In the genomic region with DNA sequence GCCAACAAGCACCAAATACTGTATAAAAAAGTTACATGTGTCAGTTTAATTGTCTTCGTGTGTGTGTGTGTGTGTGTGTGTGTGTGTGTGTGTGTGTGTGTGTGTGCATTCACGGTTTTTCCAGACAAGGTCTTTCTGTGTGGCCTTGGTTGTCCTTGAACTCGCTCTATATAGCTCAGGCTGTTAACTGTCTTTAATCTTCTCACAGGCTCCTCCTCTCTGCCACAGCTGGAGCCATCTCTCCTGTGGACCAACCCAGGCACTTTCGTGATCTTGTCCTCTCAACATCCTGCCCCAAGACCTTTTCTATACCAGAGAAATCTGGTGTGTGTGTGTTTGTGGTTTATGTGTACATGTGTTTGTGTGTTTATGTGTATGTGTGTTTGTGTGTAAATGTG, we compare ENCODE assay signal across 9 mouse cellular contexts. TPM values are rescaled to one million over a fixed set of nuclear protein-coding genes. Genes with fewer than 3 reads are reported as not detected.
DNase-seq lines count a peak whose midpoint lies in the region; ATAC-seq and TF ChIP-seq lines count a peak whose summit lies in the region.
"Had no signal": no experiment of that assay in that cellular context is flagged by ENCODE, and none has a peak within 500 bp of the region (broad histone marks: within the 10 kb centered on the region; RNA-seq: fewer than 3 reads in every experiment).

No protein-coding gene starts in this region.

- no peak for DNase-seq in heart, adult 9 months (ENCODE audit: low spot score in 2 of 2)
- DNase-seq in thymus, postnatal 14 days, result peak; percentile 34
- DNase-seq in thymus, postnatal 25 days, result no peak
- DNase-seq in limb, embryonic 10.5 days (ENCODE audit: low spot score), result no peak
- DNase-seq in stomach, postnatal 0 days (ENCODE audit: low spot score), result no peak
- no peak for DNase-seq in retina, postnatal 1 day
- DNase-seq: kidney, adult 11 months had no signal

- no peak for ATAC-seq in heart, embryonic 16.5 days (replicated peaks; ENCODE audit: extremely low read depth, insufficient read depth, low FRiP score)
- no peak for ATAC-seq in stomach, postnatal 0 days (ENCODE audit: low FRiP score, low TSS enrichment)
- ATAC-seq in midbrain, embryonic 13.5 days, result no peak

- TF ChIP-seq EP300 in stomach, postnatal 0 days (optimal IDR thresholded peaks at IDR 0.05), result no peak

- H3K9ac ChIP-seq in heart, embryonic 16.5 days (ENCODE audit: low read length), result no peak overlapping the region
- no peak overlapping the region for H3K9ac ChIP-seq in stomach, postnatal 0 days (ENCODE audit: low read length)
- no peak overlapping the region for H3K9ac ChIP-seq in midbrain, embryonic 13.5 days (replicated peaks)

- H3K9me3 ChIP-seq in heart, embryonic 16.5 days (replicated peaks; ENCODE audit: control insufficient read depth, low read length), result no peaks in the 10 kb centered on the region
- H3K9me3 ChIP-seq in limb, embryonic 10.5 days (replicated peaks), result no peaks in the 10 kb centered on the region
- H3K9me3 ChIP-seq in stomach, postnatal 0 days (ENCODE audit: control insufficient read depth, low read length), result no peaks in the 10 kb centered on the region
- H3K9me3 ChIP-seq in midbrain, embryonic 13.5 days, result no peaks in the 10 kb centered on the region

- H3K27me3 ChIP-seq in heart, embryonic 16.5 days (ENCODE audit: control insufficient read depth, insufficient read depth, low read length), result no peaks in the 10 kb centered on the region
- H3K27me3 ChIP-seq in limb, embryonic 10.5 days (ENCODE audit: low read depth, poor library complexity, severe bottlenecking), result no peaks in the 10 kb centered on the region
- H3K27me3 ChIP-seq in stomach, postnatal 0 days (ENCODE audit: control insufficient read depth, insufficient read depth, low read length), result no peaks in the 10 kb centered on the region
- H3K27me3 ChIP-seq in midbrain, embryonic 13.5 days, result no peaks in the 10 kb centered on the region

- no peak overlapping the region for H3K4me2 ChIP-seq in heart, embryonic 16.5 days (ENCODE audit: low read depth, low read length)
- H3K4me2 ChIP-seq in stomach, postnatal 0 days (replicated peaks; ENCODE audit: low read depth), result no peak overlapping the region
- no peak overlapping the region for H3K4me2 ChIP-seq in midbrain, embryonic 13.5 days (replicated peaks)

- 30% methylated on average over 4 of the region's 4 CpGs for WGBS in heart, embryonic 16.5 days
- 58% methylated on average over 4 of the region's 4 CpGs for WGBS in limb, embryonic 10.5 days
- 17% methylated on average over 4 of the region's 4 CpGs for WGBS in stomach, postnatal 0 days
- 63% methylated on average over 3 of the region's 4 CpGs for WGBS in midbrain, embryonic 13.5 days

- no peak overlapping the region for H3K4me3 ChIP-seq in heart, embryonic 16.5 days (ENCODE audit: low read length)
- no peak overlapping the region for H3K4me3 ChIP-seq in limb, embryonic 10.5 days
- no peak overlapping the region for H3K4me3 ChIP-seq in stomach, postnatal 0 days (ENCODE audit: low read depth, low read length)
- H3K4me3 ChIP-seq in midbrain, embryonic 13.5 days (replicated peaks), result no peak overlapping the region

- peaks cover 53% of the 10 kb centered on the region for H3K4me1 ChIP-seq in heart, embryonic 16.5 days (ENCODE audit: control insufficient read depth, insufficient read depth, low read length)
- H3K4me1 ChIP-seq in limb, embryonic 10.5 days, result peaks cover 82% of the 10 kb centered on the region
- H3K4me1 ChIP-seq in stomach, postnatal 0 days (replicated peaks; ENCODE audit: control insufficient read depth, insufficient read depth), result peaks cover 18% of the 10 kb centered on the region
- H3K4me1 ChIP-seq in midbrain, embryonic 13.5 days (replicated peaks), result peaks cover 78% of the 10 kb centered on the region

- no peak for TF ChIP-seq CTCF in stomach, postnatal 0 days (IDR thresholded peaks at IDR 0.05; ENCODE audit: low read depth)

- H3K27ac ChIP-seq in heart, embryonic 16.5 days (ENCODE audit: low read length), result peak overlapping the region; percentile 56
- H3K27ac ChIP-seq in limb, embryonic 10.5 days, result peak overlapping the region; percentile 81; the same call in 1 of the 2 replicates
- peak overlapping the region; percentile 67 for H3K27ac ChIP-seq in stomach, postnatal 0 days (replicated peaks)
- H3K27ac ChIP-seq in midbrain, embryonic 13.5 days, result no peak overlapping the region

- H3K36me3 ChIP-seq in heart, embryonic 16.5 days (ENCODE audit: control insufficient read depth, insufficient read depth), result no peaks in the 10 kb centered on the region
- no peaks in the 10 kb centered on the region for H3K36me3 ChIP-seq in limb, embryonic 10.5 days
- no peaks in the 10 kb centered on the region for H3K36me3 ChIP-seq in stomach, postnatal 0 days (ENCODE audit: control insufficient read depth, insufficient read depth, low read length)
- no peaks in the 10 kb centered on the region for H3K36me3 ChIP-seq in midbrain, embryonic 13.5 days

RNA-seq across cellular contexts. Expression of gene Tpcn1, which starts 24.6 kb away (rescaled TPM):
- polyA plus RNA-seq in heart, embryonic 16.5 days (2015; fragmentation: Nextera tagmentation; extraction: Ambion mirVana), result 14.5 TPM in 2 replicates
- polyA plus RNA-seq in limb, embryonic 10.5 days (2016; fragmentation: Nextera tagmentation; extraction: Ambion mirVana), result 12.3 and 13.2 TPM in 2 replicates
- polyA plus RNA-seq in stomach, postnatal 0 days (2015; fragmentation: Nextera tagmentation; extraction: Ambion mirVana), result 12.7 and 13.9 TPM in 2 replicates
- polyA plus RNA-seq in midbrain, embryonic 13.5 days (2015; fragmentation: Nextera tagmentation; extraction: Ambion mirVana), result 12.6 and 15.6 TPM in 2 replicates

RNA-seq across cellular contexts. Expression of gene Iqcd, which starts 24.9 kb away (rescaled TPM):
- 0.36 and 0.42 TPM in 2 replicates for polyA plus RNA-seq in heart, embryonic 16.5 days (2015; fragmentation: Nextera tagmentation; extraction: Ambion mirVana)
- polyA plus RNA-seq in limb, embryonic 10.5 days (2016; fragmentation: Nextera tagmentation; extraction: Ambion mirVana), result 0.30 and 0.41 TPM in 2 replicates
- 0.25 and 0.36 TPM in 2 replicates for polyA plus RNA-seq in stomach, postnatal 0 days (2015; fragmentation: Nextera tagmentation; extraction: Ambion mirVana)
- 1.4 and 2.0 TPM in 2 replicates for polyA plus RNA-seq in midbrain, embryonic 13.5 days (2015; fragmentation: Nextera tagmentation; extraction: Ambion mirVana)

RNA-seq across cellular contexts. Expression of gene Rita1, which starts 48.5 kb away (rescaled TPM):
- polyA plus RNA-seq in heart, embryonic 16.5 days (2015; fragmentation: Nextera tagmentation; extraction: Ambion mirVana), result 13.2 and 14.0 TPM in 2 replicates
- polyA plus RNA-seq in limb, embryonic 10.5 days (2016; fragmentation: Nextera tagmentation; extraction: Ambion mirVana), result 17.5 and 19.5 TPM in 2 replicates
- polyA plus RNA-seq in stomach, postnatal 0 days (2015; fragmentation: Nextera tagmentation; extraction: Ambion mirVana), result 12.1 TPM in 2 replicates
- 23.0 and 23.9 TPM in 2 replicates for polyA plus RNA-seq in midbrain, embryonic 13.5 days (2015; fragmentation: Nextera tagmentation; extraction: Ambion mirVana)

RNA-seq across cellular contexts. Expression of gene Ddx54, which starts 48.6 kb away (rescaled TPM):
- polyA plus RNA-seq in heart, embryonic 16.5 days (2015; fragmentation: Nextera tagmentation; extraction: Ambion mirVana), result 30.2 and 35.0 TPM in 2 replicates
- 58.1 and 62.6 TPM in 2 replicates for polyA plus RNA-seq in limb, embryonic 10.5 days (2016; fragmentation: Nextera tagmentation; extraction: Ambion mirVana)
- polyA plus RNA-seq in stomach, postnatal 0 days (2015; fragmentation: Nextera tagmentation; extraction: Ambion mirVana), result 22.5 and 23.0 TPM in 2 replicates
- polyA plus RNA-seq in midbrain, embryonic 13.5 days (2015; fragmentation: Nextera tagmentation; extraction: Ambion mirVana), result 43.9 and 44.3 TPM in 2 replicates

RNA-seq across cellular contexts. Expression of gene Slc8b1, which starts 52.9 kb away (rescaled TPM):
- 3.5 and 4.3 TPM in 2 replicates for polyA plus RNA-seq in heart, embryonic 16.5 days (2015; fragmentation: Nextera tagmentation; extraction: Ambion mirVana)
- 3.7 and 4.4 TPM in 2 replicates for polyA plus RNA-seq in limb, embryonic 10.5 days (2016; fragmentation: Nextera tagmentation; extraction: Ambion mirVana)
- 4.9 and 5.2 TPM in 2 replicates for polyA plus RNA-seq in stomach, postnatal 0 days (2015; fragmentation: Nextera tagmentation; extraction: Ambion mirVana)
- 2.3 and 2.4 TPM in 2 replicates for polyA plus RNA-seq in midbrain, embryonic 13.5 days (2015; fragmentation: Nextera tagmentation; extraction: Ambion mirVana)
